Mouse (Mus musculus) limb, embryonic 10.5 days (tissue): Measurements from ENCODE around the gene Tbc1d4. TPM values are rescaled to one million over a fixed set of nuclear protein-coding genes. Genes with fewer than 3 reads are reported as not detected.

Source experiments
- DNase-seq: peaks from one replicate; pipeline ENCODE4 v3.0.0-alpha.2; 2017; ENCODE audit warnings: low spot score
- H3K27ac ChIP-seq: fragments of 300-500 bp; sonication (generic); 2 replicates; pipeline ENCODE4 v1.5.1; 2016; ENCODE audit warnings: mild to moderate bottlenecking
- H3K27me3 ChIP-seq: fragments of 300-500 bp; sonication (generic); 2 replicates; pipeline ENCODE4 v1.6.1; 2016; ENCODE audit warnings: low read depth, mild to moderate bottlenecking; ENCODE audit not compliant: poor library complexity, severe bottlenecking
- H3K36me3 ChIP-seq: fragments of 300-500 bp; sonication (generic); 2 replicates; pipeline ENCODE4 v1.6.1; 2016; ENCODE audit warnings: mild to moderate bottlenecking, moderate library complexity
- H3K4me1 ChIP-seq: fragments of 300-500 bp; sonication (generic); 2 replicates; pipeline ENCODE4 v1.6.1; 2016
- H3K4me3 ChIP-seq: fragments of 300-500 bp; sonication (generic); 2 replicates; pipeline ENCODE4 v1.5.1; 2016; ENCODE audit warnings: mild to moderate bottlenecking, moderate library complexity
- H3K9me3 ChIP-seq: fragments of 300-500 bp; sonication (generic); replicated peaks from 2 replicates; pipeline ENCODE4 v1.6.1; 2016; ENCODE audit warnings: mild to moderate bottlenecking
- WGBS: fragments of 180-500 bp; shearing (Covaris S2); methylation state at CpG from one replicate; pipeline ENCODE4 v1.1.7; 2016; 5-methylcytosine and 5-hydroxymethylcytosine counted together
- polyA plus RNA-seq: library from polyadenylated mRNA; unstranded; fragments of >200 nt; fragmentation: Nextera tagmentation; extraction: Ambion mirVana; gene quantifications from 2 replicates; pipeline ENCODE4 v1.2.1, GENCODE M21; 2016

Tbc1d4 gene
- polyA plus RNA-seq, 1 experiment from 2014 or later: 10.5 TPM

DNA sequence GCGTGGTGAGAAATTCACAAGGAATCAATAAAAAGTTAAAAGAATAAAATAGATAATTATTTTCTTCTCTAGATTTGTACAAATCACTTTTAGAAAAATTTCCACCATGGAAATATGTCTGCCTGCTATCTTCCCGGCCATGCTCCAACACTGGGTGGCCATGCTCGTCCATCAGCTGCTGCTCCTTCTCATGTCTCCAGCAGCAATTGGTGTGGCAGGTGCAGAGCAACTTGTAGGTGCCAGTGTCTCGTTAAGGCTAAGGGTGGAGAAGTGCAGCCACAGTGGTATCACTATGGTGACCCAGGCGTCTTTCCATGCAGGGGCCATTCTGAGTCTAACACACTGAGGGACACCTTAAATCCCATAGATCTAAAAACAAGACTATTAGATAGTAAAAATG is 67.8 kb downstream of the Tbc1d4 start:
- Histone ChIP-seq H3K27ac (no peak overlapping the region), H3K4me3 (no peak overlapping the region), H3K4me1 (0 out of 2 replicates have a peak, but pooled peaks cover 8% of the 10 kb centered on the region), H3K27me3 (no peaks in the 10 kb centered on the region), H3K36me3 (no peaks in the 10 kb centered on the region), H3K9me3 (no peaks in the 10 kb centered on the region)
- DNase-seq: no peak
- 89% methylated on average over 5 of the region's 5 CpGs for WGBS

DNA sequence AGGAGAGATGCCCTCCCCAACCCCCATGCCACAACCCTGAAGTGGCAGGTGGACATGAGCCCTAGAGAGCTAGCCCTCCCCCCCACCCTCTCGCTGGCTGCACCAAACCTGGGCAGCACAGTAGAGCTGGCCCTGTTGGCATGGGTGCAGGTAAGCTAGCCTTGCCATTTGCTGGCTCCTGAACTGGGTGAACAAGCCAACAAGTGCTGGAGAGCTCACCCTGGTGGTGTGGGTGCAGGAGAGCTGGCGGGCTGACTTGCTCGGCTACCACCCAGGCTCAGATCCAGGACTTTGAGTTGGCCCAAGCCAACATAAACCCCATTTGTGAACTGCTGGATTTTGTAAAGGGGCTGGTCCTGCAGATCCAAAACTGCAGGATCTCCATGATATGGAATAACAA is 68.5 kb downstream of the Tbc1d4 start:
- DNase-seq: no peak
- WGBS: 97% methylated on average over 3 of the region's 3 CpGs
- H3K4me3 ChIP-seq: no peak overlapping the region
- H3K36me3 ChIP-seq: no peaks in the 10 kb centered on the region
- H3K9me3 ChIP-seq: no peaks in the 10 kb centered on the region
- H3K27ac ChIP-seq: no peak overlapping the region
- H3K4me1 ChIP-seq: 0 out of 2 replicates have a peak, but pooled peaks cover 8% of the 10 kb centered on the region
- H3K27me3 ChIP-seq: no peaks in the 10 kb centered on the region

DNA sequence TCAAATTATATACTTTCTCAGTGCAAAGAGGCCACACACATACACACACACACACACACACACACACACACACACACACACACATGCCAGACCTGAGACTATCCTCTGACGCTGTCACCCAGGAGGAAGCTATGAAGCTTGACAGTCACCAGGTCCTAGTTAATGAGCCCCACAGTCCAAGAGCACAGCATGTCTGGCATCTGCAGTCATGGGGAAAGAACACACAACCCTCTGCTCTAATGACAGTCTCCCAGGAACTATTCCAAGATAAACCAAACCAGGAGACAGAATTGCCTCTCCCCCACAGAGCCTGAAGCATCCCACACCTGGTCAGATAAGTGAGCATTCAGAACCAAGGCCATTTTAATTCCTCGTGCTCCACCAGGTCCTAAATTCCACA is 71.1 kb downstream of the Tbc1d4 start:
- Histone ChIP-seq H3K27me3 (no peaks in the 10 kb centered on the region), H3K27ac (no peak overlapping the region), H3K36me3 (no peaks in the 10 kb centered on the region), H3K4me1 (0 out of 2 replicates have a peak, but pooled peaks cover 8% of the 10 kb centered on the region), H3K9me3 (no peaks in the 10 kb centered on the region), H3K4me3 (no peak overlapping the region)
- 57% methylated on average over 2 of the region's 2 CpGs for WGBS
- DNase-seq: no peak

DNA sequence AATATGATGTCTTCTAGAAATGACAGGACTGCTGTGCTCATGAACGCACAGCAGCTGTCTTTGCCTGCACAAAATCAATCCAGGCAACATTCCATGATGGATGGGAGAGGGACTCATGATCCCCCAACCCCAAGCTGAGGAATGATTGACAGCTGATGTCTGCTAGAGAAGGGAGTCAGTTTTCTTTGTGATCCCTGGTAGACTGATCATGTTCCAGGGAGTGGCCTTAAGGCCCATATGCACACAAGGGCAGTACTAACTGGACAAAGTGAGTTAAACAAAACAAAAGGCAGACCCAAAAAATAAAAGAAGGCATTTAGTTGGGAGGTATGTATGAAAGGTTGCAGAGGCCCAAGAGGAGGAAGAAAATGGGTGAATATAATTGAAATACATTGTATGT is 71.6 kb downstream of the Tbc1d4 start:
- DNase-seq: no peak
- WGBS: 80% methylated on average over 1 of the region's 1 CpGs
- Histone ChIP-seq H3K27ac (no peak overlapping the region), H3K4me1 (0 out of 2 replicates have a peak, but pooled peaks cover 8% of the 10 kb centered on the region), H3K4me3 (no peak overlapping the region), H3K27me3 (no peaks in the 10 kb centered on the region), H3K9me3 (no peaks in the 10 kb centered on the region), H3K36me3 (no peaks in the 10 kb centered on the region)

DNA sequence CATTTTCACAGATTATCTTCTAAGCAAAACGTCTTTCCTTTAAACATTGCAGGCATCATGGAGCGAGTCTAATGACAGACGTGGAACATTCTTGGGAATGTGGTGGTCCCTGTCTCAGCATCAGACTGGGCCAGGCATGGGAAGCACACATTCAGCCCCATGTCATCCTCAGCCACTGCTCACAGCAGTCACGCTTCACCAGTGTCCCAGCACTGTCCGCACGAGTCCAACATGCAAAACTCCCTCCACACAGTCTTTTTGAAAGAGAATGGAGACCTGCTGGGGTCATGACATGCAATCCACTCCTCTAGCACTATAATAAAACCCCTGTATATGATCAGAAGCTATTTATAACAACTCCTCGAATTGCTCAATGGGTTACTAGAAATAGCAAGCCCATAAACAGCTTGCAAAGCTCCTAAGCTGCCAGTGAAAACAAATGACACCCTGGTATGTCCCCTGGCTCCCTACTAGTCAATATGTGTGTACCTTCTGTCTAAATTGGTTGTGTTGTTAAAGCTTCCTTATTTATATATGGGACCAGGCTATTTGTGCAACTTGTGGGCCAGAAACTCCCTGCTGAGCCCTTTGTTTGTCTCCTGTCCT is 76.8 kb downstream of the Tbc1d4 start:
- WGBS: 70% methylated on average over 7 of the region's 7 CpGs
- Histone ChIP-seq H3K4me1 (no peaks in the 10 kb centered on the region), H3K27ac (no peak overlapping the region), H3K9me3 (no peaks in the 10 kb centered on the region), H3K4me3 (no peak overlapping the region), H3K27me3 (no peaks in the 10 kb centered on the region), H3K36me3 (no peaks in the 10 kb centered on the region)
- DNase-seq: no peak

DNA sequence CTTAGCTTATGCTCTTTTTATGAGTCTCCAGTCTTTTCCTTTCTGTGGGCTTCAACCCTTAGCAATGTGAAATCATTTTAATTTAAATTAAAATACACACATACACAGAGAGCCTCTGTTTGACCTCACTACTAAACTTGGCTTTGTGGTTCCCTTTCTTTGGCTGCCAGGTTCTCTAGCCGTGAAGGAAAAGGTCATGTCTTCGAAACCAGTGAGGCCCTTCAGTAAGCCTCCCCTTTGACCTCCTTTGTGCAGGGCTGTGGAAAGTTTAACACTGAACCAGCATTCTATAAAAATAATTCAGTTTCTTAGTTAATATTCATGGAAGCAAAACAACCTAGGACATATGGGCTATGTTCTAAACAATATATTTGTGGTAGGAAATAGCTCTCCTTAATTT is 78.5 kb downstream of the Tbc1d4 start:
- Histone ChIP-seq H3K4me3 (no peak overlapping the region), H3K4me1 (no peaks in the 10 kb centered on the region), H3K9me3 (no peaks in the 10 kb centered on the region), H3K27ac (no peak overlapping the region), H3K27me3 (no peaks in the 10 kb centered on the region), H3K36me3 (no peaks in the 10 kb centered on the region)
- DNase-seq: no peak
- 82% methylated on average over 2 of the region's 2 CpGs for WGBS

DNA sequence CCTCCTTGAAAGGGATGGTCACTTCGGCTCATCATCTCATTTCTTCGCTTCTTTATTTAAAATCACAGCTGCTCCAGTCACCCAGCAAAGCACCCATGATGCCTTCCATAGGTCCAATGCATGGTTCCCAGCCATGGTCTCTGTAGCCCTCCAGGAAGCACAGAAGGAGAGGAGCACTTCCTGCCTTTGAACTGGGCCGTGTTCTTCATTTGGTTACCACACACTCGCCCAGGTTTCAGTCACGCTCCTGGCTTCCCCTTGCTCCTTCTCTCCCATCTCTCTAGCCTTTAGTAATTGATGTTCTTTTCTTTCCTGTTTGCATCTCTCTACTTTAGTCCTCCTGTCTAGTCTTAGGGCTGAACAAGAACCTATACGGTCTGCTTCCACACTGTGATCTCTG is 79.8 kb downstream of the Tbc1d4 start:
- DNase-seq: no peak
- no peaks in the 10 kb centered on the region for H3K4me1 ChIP-seq
- no peak overlapping the region for H3K27ac ChIP-seq
- H3K4me3 ChIP-seq: no peak overlapping the region
- H3K27me3 ChIP-seq: no peaks in the 10 kb centered on the region
- 94% methylated on average over 6 of the region's 6 CpGs for WGBS
- H3K36me3 ChIP-seq: no peaks in the 10 kb centered on the region
- no peaks in the 10 kb centered on the region for H3K9me3 ChIP-seq

DNA sequence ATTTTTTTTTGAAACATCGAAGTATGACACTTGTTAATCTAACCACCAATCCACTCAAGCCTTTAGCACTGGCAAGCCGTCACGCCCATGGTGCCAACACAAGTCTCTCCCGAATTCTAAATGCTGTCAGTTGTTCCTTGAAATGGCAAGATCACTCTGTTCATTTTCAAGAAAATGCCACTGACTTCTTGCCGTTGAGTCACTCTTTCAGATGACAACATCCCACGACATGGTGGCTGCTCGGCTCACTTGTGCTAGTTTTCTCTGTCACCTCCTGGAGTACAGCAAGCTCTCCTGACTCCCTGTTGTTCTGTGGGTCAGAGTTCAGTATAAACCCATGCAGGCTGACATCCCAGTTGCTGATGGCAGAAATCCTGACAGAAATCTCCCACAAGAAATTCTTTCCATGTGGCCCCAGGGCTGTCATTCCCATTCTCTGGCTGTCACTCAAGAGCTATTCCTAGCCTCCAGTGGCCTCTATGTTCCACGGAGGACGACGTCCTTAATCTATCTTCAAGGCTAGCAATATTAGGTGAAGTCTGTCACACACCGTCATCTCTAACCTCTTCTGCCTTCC is 81.5 kb downstream of the Tbc1d4 start:
- no peaks in the 10 kb centered on the region for H3K27me3 ChIP-seq
- no peaks in the 10 kb centered on the region for H3K9me3 ChIP-seq
- no peaks in the 10 kb centered on the region for H3K4me1 ChIP-seq
- H3K36me3 ChIP-seq: no peaks in the 10 kb centered on the region
- no peak overlapping the region for H3K27ac ChIP-seq
- WGBS: 89% methylated on average over 11 of the region's 11 CpGs
- no peak overlapping the region for H3K4me3 ChIP-seq
- DNase-seq: no peak

DNA sequence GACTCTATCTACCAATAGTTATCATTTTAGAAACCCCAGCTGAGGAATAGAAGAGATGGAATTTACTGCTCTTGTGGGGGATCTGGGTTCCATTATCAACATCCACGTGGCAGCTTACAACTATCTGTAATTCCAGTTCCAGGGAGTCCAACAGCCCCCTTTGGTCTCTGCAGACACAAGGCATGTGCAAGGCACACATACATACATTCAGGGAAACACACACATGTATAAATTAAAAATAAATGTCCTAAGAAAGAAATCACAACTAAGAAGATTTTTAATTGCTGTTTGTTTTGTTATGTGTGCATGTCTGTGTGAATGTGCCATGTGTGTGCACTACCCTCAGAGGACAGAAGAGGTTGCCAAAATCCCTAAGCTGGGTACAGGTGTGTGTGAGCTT is 82.5 kb downstream of the Tbc1d4 start:
- Histone ChIP-seq H3K27ac (no peak overlapping the region), H3K4me3 (no peak overlapping the region), H3K4me1 (no peaks in the 10 kb centered on the region), H3K36me3 (no peaks in the 10 kb centered on the region), H3K27me3 (no peaks in the 10 kb centered on the region), H3K9me3 (no peaks in the 10 kb centered on the region)
- DNase-seq: no peak
- 63% methylated on average over 1 of the region's 1 CpGs for whole genome bisulfite sequencing

DNA sequence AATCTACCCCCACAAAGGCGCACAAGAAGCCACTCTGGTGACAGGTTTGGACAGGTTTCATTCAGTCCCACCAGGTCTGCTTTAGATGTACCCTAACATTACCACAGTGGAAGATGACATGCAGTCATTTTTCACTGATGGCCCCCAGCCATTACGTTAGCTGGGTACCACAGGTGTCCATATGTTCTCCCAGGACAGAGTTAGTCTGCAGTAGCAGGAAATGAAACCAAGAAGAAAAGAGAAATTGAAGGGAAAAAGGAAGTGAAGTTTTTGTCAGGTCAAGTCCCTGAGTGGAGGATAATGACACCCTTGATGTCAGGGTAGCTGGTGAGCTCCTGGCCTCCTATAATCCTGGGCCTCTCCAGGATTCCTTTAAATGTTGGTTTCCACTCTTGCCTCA is 89.0 kb downstream of the Tbc1d4 start:
- H3K27ac ChIP-seq: no peak overlapping the region
- DNase-seq: no peak
- peaks cover 9% of the 10 kb centered on the region for H3K4me1 ChIP-seq
- no peaks in the 10 kb centered on the region for H3K36me3 ChIP-seq
- no peaks in the 10 kb centered on the region for H3K9me3 ChIP-seq
- H3K4me3 ChIP-seq: no peak overlapping the region
- no peaks in the 10 kb centered on the region for H3K27me3 ChIP-seq
- WGBS: 84% methylated on average over 2 of the region's 2 CpGs

DNA sequence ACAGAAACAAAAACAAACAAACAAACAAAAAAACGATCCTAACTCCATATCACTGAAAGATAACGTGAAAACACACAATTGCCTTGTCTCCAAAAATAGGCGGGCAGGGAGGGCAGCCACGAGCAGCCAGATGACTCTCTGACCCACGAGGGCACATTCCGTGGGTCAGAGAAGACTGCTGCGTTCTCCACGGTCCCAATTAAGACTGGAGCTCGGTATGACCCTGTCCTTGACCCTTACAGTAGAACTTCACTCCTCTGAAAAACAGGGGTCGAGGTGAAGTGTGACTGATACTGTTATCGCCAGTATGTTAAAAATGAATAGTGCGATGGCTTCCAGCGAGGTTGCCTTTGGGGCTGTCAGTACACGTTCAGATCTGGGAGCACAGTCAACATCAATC is 90.7 kb downstream of the Tbc1d4 start:
- Histone ChIP-seq H3K27ac (no peak overlapping the region), H3K4me3 (no peak overlapping the region), H3K4me1 (peaks cover 13% of the 10 kb centered on the region), H3K9me3 (no peaks in the 10 kb centered on the region), H3K27me3 (no peaks in the 10 kb centered on the region), H3K36me3 (no peaks in the 10 kb centered on the region)
- DNase-seq: no peak
- WGBS: 63% methylated on average over 14 of the region's 14 CpGs

DNA sequence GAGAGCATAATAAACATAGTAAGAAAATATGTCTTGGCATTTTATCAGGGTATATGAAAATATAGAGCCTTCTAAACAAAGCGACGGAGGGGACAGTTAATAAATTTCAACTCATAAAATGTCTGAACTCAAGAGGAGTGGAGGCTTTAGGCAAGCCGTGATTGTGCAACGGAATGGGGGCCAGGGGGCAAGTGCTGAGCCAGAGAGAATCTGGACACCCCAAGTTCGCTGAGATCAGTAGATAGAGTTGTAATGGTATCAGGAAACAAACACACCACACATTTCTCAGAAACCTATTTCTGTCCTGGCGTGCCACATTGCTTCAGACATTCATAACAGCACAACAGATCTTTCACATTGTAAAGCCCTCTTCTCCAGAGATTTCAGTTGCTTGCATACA is 91.2 kb downstream of the Tbc1d4 start:
- Histone ChIP-seq H3K9me3 (no peaks in the 10 kb centered on the region), H3K27ac (no peak overlapping the region), H3K27me3 (no peaks in the 10 kb centered on the region), H3K4me1 (peaks cover 13% of the 10 kb centered on the region), H3K4me3 (no peak overlapping the region), H3K36me3 (no peaks in the 10 kb centered on the region)
- no peak for DNase-seq
- 83% methylated on average over 6 of the region's 6 CpGs for WGBS

DNA sequence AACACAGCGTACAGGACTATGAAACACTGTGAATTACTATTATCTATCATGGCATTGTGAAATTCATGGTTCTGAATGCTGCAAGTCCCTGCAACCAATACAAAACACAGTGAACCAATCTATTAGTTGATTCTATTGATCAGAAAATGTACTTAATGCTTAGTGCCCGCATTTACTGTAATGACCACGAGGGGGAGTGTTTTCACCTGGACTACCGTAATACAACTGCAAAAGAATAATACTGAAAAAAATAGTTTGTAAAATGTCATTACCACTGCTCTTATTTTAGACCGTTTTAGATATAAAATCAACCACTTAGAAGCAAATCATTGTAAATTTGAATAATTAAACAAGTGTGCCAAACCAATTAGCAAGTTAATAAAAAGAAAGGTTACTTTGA is 91.7 kb downstream of the Tbc1d4 start:
- 37% methylated on average over 5 of the region's 5 CpGs for WGBS

DNA sequence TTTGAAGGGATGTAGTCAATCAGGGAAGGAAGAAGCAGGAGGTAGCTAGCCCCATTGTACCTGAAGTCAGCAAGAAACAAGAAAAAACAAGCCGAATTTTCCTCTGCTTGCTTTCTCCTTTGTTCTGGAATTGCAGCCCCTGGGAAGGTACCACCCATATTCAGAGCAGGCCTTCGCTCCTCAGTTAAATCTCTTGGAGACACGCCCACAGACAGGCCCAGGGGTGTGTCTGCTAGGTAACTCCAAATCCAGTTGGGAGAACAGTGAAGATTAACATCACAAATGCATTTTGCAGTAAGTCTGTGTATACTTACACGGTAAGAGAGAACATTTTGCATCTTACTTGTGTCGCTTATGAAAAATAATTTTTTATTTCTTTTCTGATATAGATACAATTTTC is 92.1 kb downstream of the Tbc1d4 start:
- no peak for DNase-seq
- Histone ChIP-seq H3K4me3 (no peak overlapping the region), H3K27me3 (no peaks in the 10 kb centered on the region), H3K4me1 (peaks cover 16% of the 10 kb centered on the region), H3K36me3 (no peaks in the 10 kb centered on the region), H3K9me3 (no peaks in the 10 kb centered on the region), H3K27ac (no peak overlapping the region)
- WGBS: 35% methylated on average over 5 of the region's 5 CpGs

More for the DNA sequence above, 91.7 kb downstream of the Tbc1d4 start:
- Histone ChIP-seq H3K4me1 (peaks cover 14% of the 10 kb centered on the region), H3K27ac (no peak overlapping the region), H3K27me3 (no peaks in the 10 kb centered on the region), H3K4me3 (no peak overlapping the region), H3K9me3 (no peaks in the 10 kb centered on the region), H3K36me3 (no peaks in the 10 kb centered on the region)
- DNase-seq: no peak
